Mouse (Mus musculus): ENCODE results near the gene Nr1h2. TPM values are rescaled to one million over a fixed set of nuclear protein-coding genes. Genes with fewer than 3 reads are reported as not detected.

Nr1h2 gene
- polyA plus RNA-seq, 1 experiment from 2014 or later = 57.8 TPM

DNA sequence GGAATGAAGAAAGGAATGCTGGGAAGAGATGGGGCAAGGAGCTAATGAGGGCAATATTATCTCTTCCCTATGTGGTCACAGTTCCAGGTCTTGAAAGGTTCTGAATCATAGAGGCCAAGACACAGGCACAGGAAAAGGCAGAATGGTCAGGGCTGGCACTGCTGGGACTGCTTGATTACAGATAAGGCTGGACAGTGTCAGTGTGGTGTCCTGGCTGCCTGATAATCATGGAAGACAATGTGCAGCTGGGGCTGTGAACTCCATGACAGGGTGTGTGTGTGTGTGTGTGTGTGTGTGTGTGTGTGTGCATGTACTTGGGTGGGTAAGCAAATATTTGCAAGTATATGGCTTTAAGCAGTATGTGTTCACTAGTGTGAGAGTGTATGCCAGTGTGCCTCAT is 46.3 kb downstream of the Nr1h2 start:
- Histone ChIP-seq H3K4me1 (ENCODE audit: control insufficient read depth in 2 of 2, insufficient read depth in 2 of 2, low read length in 2 of 2) (no peaks in the 10 kb centered on the region), H3K4me2 (ENCODE audit: low read length) (no peak overlapping the region), H3K9me3 (ENCODE audit: control insufficient read depth, low read length) (no peaks in the 10 kb centered on the region), H3K36me3 (ENCODE audit: control insufficient read depth, insufficient read depth, low read length) (no peaks in the 10 kb centered on the region), H3K27ac (replicated peaks in 1 of 2; ENCODE audit: control insufficient read depth in 1 of 2, insufficient read depth in 1 of 2, low read depth in 2 of 2, low read length in 2 of 2) (no peak overlapping the region), H3K27me3 (ENCODE audit: control insufficient read depth, insufficient read depth, low read length) (peaks cover 13% of the 10 kb centered on the region), H3K4me3 (ENCODE audit: control insufficient read depth in 1 of 2, insufficient read depth in 1 of 2, low read depth in 1 of 2, low read length in 2 of 2) (no peak overlapping the region), H3K9ac (ENCODE audit: low read length) (no peak overlapping the region)
- no peak; the same call in 1 of the 2 replicates for ATAC-seq (ENCODE audit: insufficient number of reproducible peaks, insufficient read depth, low FRiP score, low read depth)

DNA sequence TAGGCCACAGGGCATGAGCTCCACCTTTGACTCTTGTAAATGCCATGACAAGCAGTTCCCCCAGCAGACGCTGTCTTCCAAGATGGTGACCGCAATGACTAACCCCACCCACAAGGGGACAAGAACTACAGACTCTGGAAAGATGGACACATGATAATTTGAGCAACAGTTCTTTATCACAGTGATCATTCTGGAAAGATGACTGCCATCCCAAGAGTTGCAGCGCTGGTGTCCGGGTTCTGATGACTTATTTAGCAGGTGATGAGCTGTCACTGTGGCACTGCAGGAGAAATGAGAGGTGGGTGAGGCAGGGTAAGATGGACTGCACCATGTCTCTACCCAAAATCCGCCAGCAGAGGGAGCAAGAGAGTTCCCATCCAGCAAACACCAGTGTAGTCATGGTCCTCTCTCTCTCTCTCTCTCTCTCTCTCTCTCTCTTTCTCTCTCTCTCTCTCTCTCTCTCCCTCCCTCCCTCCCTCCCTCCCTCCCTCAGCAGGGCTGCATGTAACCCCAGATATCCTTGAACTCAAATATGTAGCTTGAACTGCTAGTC is 52.1 kb downstream of the Nr1h2 start:
- H3K4me1 ChIP-seq (ENCODE audit: control insufficient read depth in 2 of 2, insufficient read depth in 2 of 2, low read length in 2 of 2) = no peaks in the 10 kb centered on the region
- no peak overlapping the region for H3K27ac ChIP-seq (replicated peaks in 1 of 2; ENCODE audit: control insufficient read depth in 1 of 2, insufficient read depth in 1 of 2, low read depth in 2 of 2, low read length in 2 of 2)
- no peak overlapping the region for H3K4me2 ChIP-seq (ENCODE audit: low read length)
- no peak overlapping the region for H3K4me3 ChIP-seq (ENCODE audit: control insufficient read depth in 1 of 2, insufficient read depth in 1 of 2, low read depth in 1 of 2, low read length in 2 of 2)
- no peak for ATAC-seq (ENCODE audit: insufficient number of reproducible peaks, insufficient read depth, low FRiP score, low read depth)
- H3K27me3 ChIP-seq (ENCODE audit: control insufficient read depth, insufficient read depth, low read length) = peaks cover 9% of the 10 kb centered on the region; the same call in 1 of the 2 replicates
- H3K9ac ChIP-seq (ENCODE audit: low read length) = no peak overlapping the region
- no peaks in the 10 kb centered on the region for H3K36me3 ChIP-seq (ENCODE audit: control insufficient read depth, insufficient read depth, low read length)
- H3K9me3 ChIP-seq (ENCODE audit: control insufficient read depth, low read length) = no peaks in the 10 kb centered on the region
- WGBS = 32% methylated on average over 5 of the region's 5 CpGs

DNA sequence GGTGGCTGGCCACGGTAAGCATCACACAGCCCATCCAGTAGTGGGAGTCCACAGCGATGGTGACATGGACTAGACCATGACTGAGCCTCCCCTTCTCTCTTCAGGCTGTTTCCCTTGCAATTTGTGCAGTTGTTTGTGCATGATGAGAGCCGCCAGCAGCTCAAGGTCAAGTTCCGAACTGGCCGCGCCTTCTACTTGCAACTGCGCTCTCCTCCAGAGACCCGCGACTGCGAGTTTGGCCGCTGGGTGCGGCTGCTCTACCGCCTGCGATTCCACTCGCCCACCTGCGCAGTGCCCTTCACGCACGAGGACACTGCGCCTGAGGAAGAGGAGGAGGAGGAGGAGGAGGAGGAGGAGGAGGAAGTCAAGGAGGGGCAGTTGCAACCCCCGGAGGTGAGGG is 53.7 kb downstream of the Nr1h2 start:
- H3K27me3 ChIP-seq (ENCODE audit: control insufficient read depth, insufficient read depth, low read length) = peaks cover 9% of the 10 kb centered on the region; the same call in 1 of the 2 replicates
- ATAC-seq (ENCODE audit: insufficient number of reproducible peaks, insufficient read depth, low FRiP score, low read depth) = no peak
- no peak overlapping the region for H3K27ac ChIP-seq (replicated peaks in 1 of 2; ENCODE audit: control insufficient read depth in 1 of 2, insufficient read depth in 1 of 2, low read depth in 2 of 2, low read length in 2 of 2)
- peaks cover 6 to 8% of the 10 kb centered on the region in 2 experiments for H3K4me1 ChIP-seq (ENCODE audit: control insufficient read depth in 2 of 2, insufficient read depth in 2 of 2, low read length in 2 of 2)
- no peak overlapping the region for H3K4me3 ChIP-seq (ENCODE audit: control insufficient read depth in 1 of 2, insufficient read depth in 1 of 2, low read depth in 1 of 2, low read length in 2 of 2)
- no peak overlapping the region for H3K9ac ChIP-seq (ENCODE audit: low read length)
- no peaks in the 10 kb centered on the region for H3K36me3 ChIP-seq (ENCODE audit: control insufficient read depth, insufficient read depth, low read length)
- 38% methylated on average over 20 of the region's 20 CpGs for WGBS
- no peaks in the 10 kb centered on the region for H3K9me3 ChIP-seq (ENCODE audit: control insufficient read depth, low read length)
- H3K4me2 ChIP-seq (ENCODE audit: low read length) = no peak overlapping the region

Small RNA genes lying within 50 kb of the gene (microRNA-seq; reads per million reads assigned to microRNA genes)
- gene Mir7053 = not detected

Other genes starting within 250 kb of the Nr1h2 start
- 0.81 and 0.85 TPM in 2 replicates for gene Clec11a, start 247.0 kb downstream of the Nr1h2 start, polyA plus RNA-seq (2014; fragmentation: Nextera tagmentation; extraction: Ambion mirVana)
- 0.44 and 0.96 TPM in 2 replicates for gene Shank1, start 243.7 kb downstream of the Nr1h2 start, polyA plus RNA-seq (2014; fragmentation: Nextera tagmentation; extraction: Ambion mirVana)
- gene Syt3, start 169.8 kb downstream of the Nr1h2 start, polyA plus RNA-seq (2014; fragmentation: Nextera tagmentation; extraction: Ambion mirVana) = 0.57 and 0.59 TPM in 2 replicates
- gene 1700008O03Rik, start 168.1 kb downstream of the Nr1h2 start, polyA plus RNA-seq (2014; fragmentation: Nextera tagmentation; extraction: Ambion mirVana) = 0.34 and 0.47 TPM in 2 replicates
- gene Lrrc4b, start 124.9 kb downstream of the Nr1h2 start, polyA plus RNA-seq (2014; fragmentation: Nextera tagmentation; extraction: Ambion mirVana) = 4.1 and 4.5 TPM in 2 replicates
- 0.34 and 1.4 TPM in 2 replicates for gene Aspdh, start 88.6 kb downstream of the Nr1h2 start, polyA plus RNA-seq (2014; fragmentation: Nextera tagmentation; extraction: Ambion mirVana)
- gene Josd2, start 86.0 kb downstream of the Nr1h2 start, polyA plus RNA-seq (2014; fragmentation: Nextera tagmentation; extraction: Ambion mirVana) = 128 and 131 TPM in 2 replicates
- gene Emc10, start 57.4 kb downstream of the Nr1h2 start, polyA plus RNA-seq (2014; fragmentation: Nextera tagmentation; extraction: Ambion mirVana) = 101 and 114 TPM in 2 replicates
- gene Fam71e1, start 57.4 kb downstream of the Nr1h2 start, polyA plus RNA-seq (2014; fragmentation: Nextera tagmentation; extraction: Ambion mirVana) = 8.7 and 9.2 TPM in 2 replicates
- gene Mybpc2, start 29.3 kb downstream of the Nr1h2 start, polyA plus RNA-seq (2014; fragmentation: Nextera tagmentation; extraction: Ambion mirVana) = 2.3 and 3.3 TPM in 2 replicates
- not detected in 2 replicates for gene Spib, start 21.9 kb downstream of the Nr1h2 start, polyA plus RNA-seq (2014; fragmentation: Nextera tagmentation; extraction: Ambion mirVana)
- 28.6 and 29.2 TPM in 2 replicates for gene Pold1, start 5.1 kb downstream of the Nr1h2 start, polyA plus RNA-seq (2014; fragmentation: Nextera tagmentation; extraction: Ambion mirVana)
- 0.35 and 0.92 TPM in 2 replicates for gene Napsa, start 18.4 kb upstream of the Nr1h2 start, polyA plus RNA-seq (2014; fragmentation: Nextera tagmentation; extraction: Ambion mirVana)
- not detected in 2 replicates for gene Kcnc3, start 36.7 kb upstream of the Nr1h2 start, polyA plus RNA-seq (2014; fragmentation: Nextera tagmentation; extraction: Ambion mirVana)
- gene Myh14, start 116.9 kb upstream of the Nr1h2 start, polyA plus RNA-seq (2014; fragmentation: Nextera tagmentation; extraction: Ambion mirVana) = 0.40 and 1.9 TPM in 2 replicates
- not detected in 2 replicates for gene Izumo2, start 154.8 kb upstream of the Nr1h2 start, polyA plus RNA-seq (2014; fragmentation: Nextera tagmentation; extraction: Ambion mirVana)
- gene Vrk3, start 194.5 kb upstream of the Nr1h2 start, polyA plus RNA-seq (2014; fragmentation: Nextera tagmentation; extraction: Ambion mirVana) = 30.9 and 36.1 TPM in 2 replicates
- 0.51 and 0.61 TPM in 2 replicates for gene Zfp473, start 197.1 kb upstream of the Nr1h2 start, polyA plus RNA-seq (2014; fragmentation: Nextera tagmentation; extraction: Ambion mirVana)